Mouse (Mus musculus) pancreas, adult 10 weeks (tissue): ENCODE data around the gene Ipo9. TPM values are rescaled to one million over a fixed set of nuclear protein-coding genes. Genes with fewer than 3 reads are reported as not detected.

ENCODE experiments used
- polyA plus RNA-seq: library from polyadenylated mRNA; stranded (reverse); fragments of 350-450 nt; fragmentation: Illumina TruSeq; extraction: RNeasy Lipid Tissue Mini Kit (QIAGEN cat#74804); gene quantifications from one replicate; pipeline ENCODE4 v1.2.3, GENCODE M21; 2015; ENCODE audit warnings: low read depth, low replicate concordance; ENCODE audit not compliant: insufficient read depth

Gene Ipo9
- polyA plus RNA-seq: 9.2 TPM

DNA sequence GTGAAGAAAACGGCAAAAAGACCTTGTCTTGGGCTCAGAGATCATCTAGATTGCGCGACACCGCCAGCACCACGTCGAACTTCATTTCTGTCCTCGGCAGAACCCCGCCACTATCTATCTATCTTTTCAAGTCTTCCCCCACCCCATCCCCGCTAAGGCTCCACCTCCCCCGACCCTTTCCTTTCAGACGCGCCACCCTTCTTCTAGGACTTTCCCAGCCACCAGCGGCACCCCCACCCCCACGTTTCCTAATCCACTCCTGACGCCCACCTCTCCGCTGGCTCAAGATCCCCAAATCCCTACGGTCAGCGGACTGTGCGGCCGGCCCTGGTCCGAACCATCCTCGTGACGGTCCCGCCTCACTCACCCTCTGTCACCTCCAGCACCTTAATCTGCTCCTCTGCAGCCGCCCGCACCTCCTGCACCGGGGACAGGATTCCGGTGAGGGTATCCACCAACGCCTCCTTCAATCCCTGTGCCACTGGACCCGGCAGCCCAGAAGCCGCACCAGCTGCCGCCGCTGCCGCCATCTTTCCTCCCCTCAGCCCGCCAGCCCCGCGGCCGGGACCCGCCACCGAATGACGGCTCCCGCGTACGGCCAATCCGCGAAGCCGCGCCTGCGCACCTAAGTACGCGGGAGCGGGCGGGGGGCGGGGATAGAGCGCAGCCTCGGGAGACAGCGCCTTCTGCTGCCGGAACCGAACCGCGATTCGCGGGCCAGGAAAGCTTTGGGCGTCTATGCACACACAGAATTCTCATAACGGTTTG, at the start of gene Ipo9:
Gene Ipo9 (minus strand): TSS at position 599 of the 768 bp plus-strand sequence.

GRCm38 (mm10) chr1:135374868-135375581, 55.3 kb downstream of the Ipo9 start, which contains the start of gene Shisa4:
TSS of gene Shisa4 (minus strand) at chr1:135375237.

Other genes starting within 250 kb of the Ipo9 start
- 4.0 TPM for gene Elf3, start 171.9 kb downstream of the Ipo9 start, polyA plus RNA-seq
- gene Rnpep, start 146.4 kb downstream of the Ipo9 start, polyA plus RNA-seq: 15.7 TPM
- 18.8 TPM for gene Timm17a, start 116.7 kb downstream of the Ipo9 start, polyA plus RNA-seq
- 4.8 TPM for gene Lmod1, start 105.7 kb downstream of the Ipo9 start, polyA plus RNA-seq
- 4.6 TPM for gene Shisa4, start 55.3 kb downstream of the Ipo9 start, polyA plus RNA-seq
- gene Nav1, start 176.8 kb upstream of the Ipo9 start, polyA plus RNA-seq: 8.3 TPM